Mouse (Mus musculus) small intestine, adult 2 months (tissue): ENCODE data around the gene Gm3029. TPM values are rescaled to one million over a fixed set of nuclear protein-coding genes. Genes with fewer than 3 reads are reported as not detected.
"Not testable (repeated sequence)": the region's sequence is repeated elsewhere in the genome, so short reads cannot be mapped to it uniquely, and the experiment has no call there.

Experiments used
- H3K27ac ChIP-seq: fragments of 200-500 bp; 2 replicates; pipeline ENCODE4 v1.5.1; 2012; ENCODE audit warnings: low read depth, low read length, control low read depth, inconsistent platforms; ENCODE audit not compliant: insufficient read depth
- H3K27me3 ChIP-seq: fragments of 200-500 bp; 2 replicates; pipeline ENCODE4 v1.6.1; 2012; ENCODE audit warnings: mild to moderate bottlenecking, moderate library complexity, low read length, inconsistent platforms; ENCODE audit not compliant: control insufficient read depth, insufficient read depth
- H3K36me3 ChIP-seq: fragments of 200-500 bp; 2 replicates; pipeline ENCODE4 v1.6.1; 2012; ENCODE audit warnings: mild to moderate bottlenecking, low read length, control low read depth, inconsistent platforms; ENCODE audit not compliant: control insufficient read depth, insufficient read depth
- H3K4me1 ChIP-seq: fragments of 200-500 bp; 2 replicates; pipeline ENCODE4 v1.6.1; 2012; ENCODE audit warnings: low read length, inconsistent platforms, mixed read lengths; ENCODE audit not compliant: control insufficient read depth, insufficient read depth, insufficient read length
- H3K4me3 ChIP-seq: fragments of 200-500 bp; 2 replicates; pipeline ENCODE4 v1.5.1; 2012; ENCODE audit warnings: low read depth, mild to moderate bottlenecking, control low read depth, inconsistent platforms, low read length, moderate library complexity
- WGBS: fragments of 180-500 bp; shearing (Covaris S2); methylation state at CpG from one replicate; pipeline ENCODE4 v1.1.7; 2018; 5-methylcytosine and 5-hydroxymethylcytosine counted together
- polyA plus RNA-seq: library from polyadenylated mRNA; depleted of rRNA; stranded (reverse); fragments of >200 nt; gene quantifications from 2 replicates; pipeline ENCODE4 v1.2.3, GENCODE M21; 2012; rRNA removed

Gm3029 gene
- polyA plus RNA-seq = not detected in 2 replicates

DNA sequence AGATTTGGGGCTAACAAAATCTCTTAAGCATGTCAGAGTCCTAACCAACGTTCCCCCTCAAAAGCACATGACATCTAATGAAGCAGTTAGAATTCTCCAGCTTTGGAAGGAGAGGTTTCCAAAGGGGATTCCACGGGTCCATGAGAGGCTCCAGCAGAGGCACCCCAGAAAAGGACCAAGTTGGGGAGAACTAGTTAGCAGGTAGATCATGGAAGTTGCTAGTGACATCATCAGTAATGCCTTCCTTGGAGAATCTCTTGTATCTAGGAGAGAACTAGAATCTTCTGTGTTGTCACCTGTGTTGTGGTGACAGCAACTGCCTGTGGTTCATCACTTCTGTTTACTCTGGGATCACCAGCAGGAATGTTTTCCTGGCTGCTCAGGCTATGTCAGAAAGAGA lies at the start of gene Gm3029:
Gene Gm3029, plus strand, starts transcription at position 301 of the 400 bp plus-strand sequence.
- not testable (repeated sequence) for H3K27me3 ChIP-seq, H3K27ac ChIP-seq, H3K4me1 ChIP-seq, H3K36me3 ChIP-seq, H3K4me3 ChIP-seq
- WGBS = 36% methylated on average over 1 of the region's 2 CpGs

DNA sequence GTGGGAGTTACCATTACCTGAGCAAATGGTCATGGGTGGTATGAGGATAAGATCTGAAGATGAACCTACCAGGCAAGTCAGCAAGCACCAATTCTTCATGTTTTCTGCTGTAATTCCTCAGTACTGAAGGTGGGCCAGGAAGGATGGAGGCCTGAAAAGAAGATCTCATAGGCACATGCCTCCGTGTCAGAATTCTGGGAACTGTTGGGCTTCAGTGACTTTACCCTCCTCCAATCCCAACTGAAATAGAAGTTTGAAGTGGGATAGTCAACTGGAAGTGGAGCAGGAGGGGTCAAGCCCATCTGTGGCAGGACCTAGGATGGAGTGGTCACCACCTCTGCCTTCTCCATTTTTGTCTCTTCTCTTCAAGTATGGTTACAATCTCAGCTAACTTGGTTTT lies 47.7 kb upstream of the Gm3029 start, which contains the start of gene Gm2916:
Gene Gm2916, plus strand, starts transcription at position 301 of the 400 bp plus-strand sequence.
- no CpG with 5 or more reads among the region's 1 CpGs for WGBS
- H3K36me3 ChIP-seq, H3K4me1 ChIP-seq, H3K27me3 ChIP-seq, H3K4me3 ChIP-seq, H3K27ac ChIP-seq: not testable (repeated sequence)

DNA sequence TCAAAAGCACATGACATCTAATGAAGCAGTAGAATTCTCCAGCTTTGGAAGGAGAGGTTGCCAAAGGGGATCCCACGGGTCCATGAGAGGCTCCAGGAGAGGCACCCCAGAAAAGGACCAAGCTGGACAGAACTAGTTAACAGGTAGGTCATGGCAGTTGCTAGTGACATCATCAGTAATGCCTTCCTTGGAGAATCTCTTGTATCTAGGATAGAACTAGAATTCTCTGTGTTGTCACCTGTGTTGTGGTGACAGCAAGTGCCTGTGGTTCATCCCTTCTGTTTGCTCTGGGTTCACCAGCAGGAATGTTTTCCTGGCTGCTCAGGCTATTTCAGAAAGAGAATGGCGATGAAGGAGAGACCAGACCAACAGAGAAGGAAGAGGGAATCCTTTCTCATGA lies 31.7 kb downstream of the Gm3029 start, which contains the start of gene Gm3095:
Gene Gm3095, plus strand, starts transcription at position 301 of the 400 bp plus-strand sequence.
- H3K27ac ChIP-seq, H3K4me3 ChIP-seq, H3K4me1 ChIP-seq, H3K36me3 ChIP-seq, H3K27me3 ChIP-seq: not testable (repeated sequence)
- no CpG with 5 or more reads among the region's 2 CpGs for WGBS

Other genes with a start within 250 kb of the Gm3029 start
- not detected in 2 replicates for gene Gm3043, start 243.0 kb upstream of the Gm3029 start, polyA plus RNA-seq
- not detected in 2 replicates for gene Gm3002, start 121.7 kb upstream of the Gm3029 start, polyA plus RNA-seq
- 0.06 TPM in 1 of 2 replicates, not detected in the other for gene Gm3033, start 85.5 kb upstream of the Gm3029 start, polyA plus RNA-seq
- gene Gm2916, start 47.6 kb upstream of the Gm3029 start, polyA plus RNA-seq = not detected in 2 replicates
- not detected in 2 replicates for gene Gm3095, start 31.8 kb downstream of the Gm3029 start, polyA plus RNA-seq
- gene Gm3099, start 66.6 kb downstream of the Gm3029 start, polyA plus RNA-seq = not detected in 2 replicates
- gene Gm5796, start 92.2 kb downstream of the Gm3029 start, polyA plus RNA-seq = not detected in 2 replicates
- not detected in 2 replicates for gene Gm3115, start 152.4 kb downstream of the Gm3029 start, polyA plus RNA-seq
- gene Gm8108, start 178.8 kb downstream of the Gm3029 start, polyA plus RNA-seq = not detected in 2 replicates
- gene Gm3127, start 233.3 kb downstream of the Gm3029 start, polyA plus RNA-seq = not detected in 2 replicates